Mouse (Mus musculus) testis, adult 2 months (tissue): ENCODE results near the gene Cdc42ep4.
A peak's percentile ranks its signal among the peaks of the same experiment; 100 is the strongest.

Source experiments
- CTCF ChIP-seq: fragments of 200-500 bp; IDR thresholded peaks from 2 replicates; pipeline ENCODE4 v1.5.1; 2012; ENCODE audit warnings: low read depth, mild to moderate bottlenecking, inconsistent platforms, low read length, moderate library complexity; ENCODE audit not compliant: control insufficient read depth, insufficient read depth, insufficient replicate concordance
- POLR2A ChIP-seq: fragments of 200-500 bp; IDR thresholded peaks from 2 replicates; pipeline ENCODE4 v1.6.1; 2012; ENCODE audit warnings: low read depth, mild to moderate bottlenecking, inconsistent platforms, low read length, moderate library complexity; ENCODE audit not compliant: control insufficient read depth

DNA sequence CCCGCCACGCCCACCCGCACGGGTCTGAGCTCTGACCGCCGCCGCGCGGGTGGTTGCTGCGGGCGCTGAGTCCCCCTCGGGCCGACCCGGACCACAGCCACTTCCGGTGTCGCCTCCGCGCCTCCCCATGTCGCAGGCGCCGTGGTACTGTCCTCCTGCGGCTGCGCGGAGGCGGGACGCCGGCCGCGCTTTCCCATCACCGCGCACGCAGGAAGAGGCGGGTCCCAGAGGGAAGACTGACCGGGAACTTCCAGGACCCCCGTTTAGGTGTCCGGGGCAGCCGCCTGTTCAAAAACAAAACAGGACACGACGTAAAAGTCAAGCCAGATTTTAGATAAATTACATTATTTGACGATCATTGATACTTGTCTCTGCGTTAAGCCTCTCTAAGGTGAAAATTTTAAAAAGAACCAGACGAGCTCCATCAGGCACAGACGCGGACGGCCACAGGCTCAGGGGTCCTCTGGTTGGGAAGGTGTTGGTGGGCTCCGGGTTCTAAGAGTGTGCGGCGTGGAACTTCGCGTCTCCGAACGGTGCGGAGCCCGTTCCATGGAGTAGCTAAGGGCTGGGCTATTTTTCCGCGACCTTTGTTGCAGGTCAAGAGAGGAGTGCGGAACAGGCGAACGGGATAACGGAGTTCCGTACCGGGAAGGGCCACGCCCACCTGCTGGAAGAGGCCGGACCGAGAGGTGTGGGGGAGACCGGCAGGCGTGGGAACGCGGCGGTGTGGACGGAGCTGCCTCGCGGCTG lies 67.5 kb downstream of the Cdc42ep4 start, which contains the start of the genes Fam104a and D11Wsu47e:
- TF ChIP-seq CTCF (no peak), POLR2A (peak; percentile 80)
